Mouse (Mus musculus) gastrocnemius, adult 8-10 months (tissue): Measurements from ENCODE around the gene Zcchc8. TPM values are rescaled to one million over a fixed set of nuclear protein-coding genes. Genes with fewer than 3 reads are reported as not detected.

Experiments
- total RNA-seq, 4 experiments: library from RNA; stranded (reverse); gene quantifications; 2 replicates each; pipeline ENCODE4 v1.2.4; 2022

Zcchc8 gene
- total RNA-seq, 4 experiments from 2014 or later, result 10.0 to 15.4 (median 11.6) TPM

Other genes with a start within 250 kb of the Zcchc8 start
- not detected for gene Lrrc43, start 231.8 kb downstream of the Zcchc8 start, total RNA-seq
- not detected for gene Il31, start 231.6 kb downstream of the Zcchc8 start, total RNA-seq
- not detected for gene B3gnt4, start 210.6 kb downstream of the Zcchc8 start, total RNA-seq
- 10 to 100 TPM; 37.0 to 44.9 (median 41.6) TPM for gene Diablo, start 196.9 kb downstream of the Zcchc8 start, total RNA-seq
- gene Gm49027, start 195.6 kb downstream of the Zcchc8 start, total RNA-seq, result not detected
- 10 to 100 TPM; 35.1 to 44.4 (median 38.9) TPM for gene Vps33a, start 148.1 kb downstream of the Zcchc8 start, total RNA-seq
- gene Clip1, start 36.5 kb downstream of the Zcchc8 start, total RNA-seq, result 100 to 1,000 TPM; 341 to 375 (median 357) TPM
- gene Rsrc2, start 28.3 kb upstream of the Zcchc8 start, total RNA-seq, result 10 to 100 TPM; 28.1 to 39.6 (median 33.0) TPM
- under 1 TPM in 1 of 4 experiments, not detected in 3; 0.05 TPM for gene Kntc1, start 28.6 kb upstream of the Zcchc8 start, total RNA-seq
- gene Hcar2, start 144.4 kb upstream of the Zcchc8 start, total RNA-seq, result under 1 TPM in 2 of 4 experiments, not detected in 2; 0.13 to 0.25 TPM
- gene Hcar1, start 158.9 kb upstream of the Zcchc8 start, total RNA-seq, result under 1 TPM; 0.12 to 0.72 (median 0.32) TPM
- gene Denr, start 186.1 kb upstream of the Zcchc8 start, total RNA-seq, result 10 to 100 TPM; 49.2 to 59.2 (median 52.6) TPM
- under 1 TPM in 1 of 4 experiments, not detected in 3; 0.94 TPM for gene Gm43518, start 206.3 kb upstream of the Zcchc8 start, total RNA-seq
- gene Ccdc62, start 209.6 kb upstream of the Zcchc8 start, total RNA-seq, result 1 to 10 TPM in 3 of 4 experiments, under 1 TPM in 1; 0.56 to 2.1 (median 1.3) TPM